Mouse (Mus musculus) ES-Bruce4 (cell line): Measurements from ENCODE around the gene Tex44.

Experiments used
- CTCF ChIP-seq: IDR thresholded peaks from one replicate; pipeline ENCODE4 v1.8.1; 2011; ENCODE audit warnings: low read depth, low read length
- POLR2A ChIP-seq: IDR thresholded peaks from one replicate; pipeline ENCODE4 v1.8.1; 2011; ENCODE audit warnings: low read length; ENCODE audit not compliant: insufficient read depth

DNA sequence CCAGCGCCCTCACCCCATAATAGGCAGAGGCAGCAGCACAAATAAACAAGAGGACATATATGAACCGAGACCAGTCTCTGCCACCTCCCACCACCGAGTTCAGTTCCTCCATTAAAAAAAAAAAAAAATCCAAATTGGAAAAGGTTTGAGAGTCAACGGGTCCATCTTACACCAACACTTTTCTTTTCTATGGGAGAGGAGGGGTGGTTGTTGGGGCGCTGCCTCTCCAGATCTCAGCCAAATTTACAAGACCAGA, 15.5 kb downstream of the Tex44 start:
- TF ChIP-seq CTCF (no peak), POLR2A (no peak)
